Mouse (Mus musculus) heart, postnatal 14 days (tissue): ENCODE results near the gene Hddc3. TPM values are rescaled to one million over a fixed set of nuclear protein-coding genes. Genes with fewer than 3 reads are reported as not detected.

Experiments
- DNase-seq, 2 experiments: peaks; one replicate each; pipeline ENCODE4 v3.0.0; 2021 to 2022
- intact Hi-C: fragments of 180-260 bp; cut with DNase I; formaldehyde crosslinking; loops from one replicate; pipeline ENCODE4 v1.15.1; 2025
- total RNA-seq, 2 experiments: library from RNA; stranded (reverse); gene quantifications; 2 replicates each; pipeline ENCODE4 v1.2.3; 2021

Gene Hddc3
- total RNA-seq, 2 experiments from 2014 or later = 29.7 to 31.3 TPM

- intact Hi-C loops = no loop called here
- DNase-seq = no peak
Measured at GRCm38 (mm10) chr7:80326076-80326475, 16.8 kb upstream of the Hddc3 start.

DNA sequence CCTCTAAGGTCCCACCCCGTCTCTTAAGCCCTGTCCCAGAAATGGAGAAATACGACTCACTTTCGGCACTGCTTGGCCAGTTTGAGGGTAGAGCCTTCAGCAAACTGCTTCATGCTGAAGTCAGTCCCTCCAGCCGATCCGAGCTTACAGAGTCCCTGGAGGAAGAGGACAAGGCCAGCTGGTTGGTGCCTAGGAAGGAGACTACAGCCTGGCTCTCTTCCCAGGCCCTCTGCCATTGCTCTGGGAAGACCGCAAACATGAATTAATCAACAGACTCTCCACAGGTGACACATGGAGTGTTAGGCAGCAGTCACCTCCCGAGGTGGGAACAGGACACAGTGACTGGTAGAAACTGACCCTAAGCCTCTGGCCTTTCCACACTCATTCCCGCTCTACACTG, 12.6 kb upstream of the Hddc3 start:
- DNase-seq = no peak
- intact Hi-C loops = no loop called here

DNA sequence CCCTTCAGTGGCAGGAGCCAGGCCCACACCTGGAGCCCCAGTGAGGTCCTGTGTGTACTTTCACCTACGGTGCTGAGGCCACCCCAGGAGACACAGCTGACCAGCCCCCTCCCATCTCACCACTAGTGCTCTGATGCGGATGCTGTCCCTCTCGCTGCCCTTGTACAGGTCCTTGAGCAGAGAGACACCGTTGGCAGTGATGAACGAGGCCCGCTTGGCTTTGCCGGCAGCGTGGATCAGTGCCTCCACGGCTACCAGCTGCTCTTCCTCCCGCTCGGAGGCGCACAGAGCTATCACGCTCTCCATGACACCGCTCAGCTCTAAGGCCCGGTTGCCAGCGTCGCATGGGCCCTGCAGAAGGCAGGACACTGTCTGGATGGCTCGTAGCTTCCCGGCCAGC, 11.5 kb upstream of the Hddc3 start:
- intact Hi-C loops = no loop called here
- DNase-seq = no peak

GRCm38 (mm10) chr7:80334848-80335247, 8.1 kb upstream of the Hddc3 start:
- intact Hi-C loops = no loop called here
- DNase-seq = no peak

DNA sequence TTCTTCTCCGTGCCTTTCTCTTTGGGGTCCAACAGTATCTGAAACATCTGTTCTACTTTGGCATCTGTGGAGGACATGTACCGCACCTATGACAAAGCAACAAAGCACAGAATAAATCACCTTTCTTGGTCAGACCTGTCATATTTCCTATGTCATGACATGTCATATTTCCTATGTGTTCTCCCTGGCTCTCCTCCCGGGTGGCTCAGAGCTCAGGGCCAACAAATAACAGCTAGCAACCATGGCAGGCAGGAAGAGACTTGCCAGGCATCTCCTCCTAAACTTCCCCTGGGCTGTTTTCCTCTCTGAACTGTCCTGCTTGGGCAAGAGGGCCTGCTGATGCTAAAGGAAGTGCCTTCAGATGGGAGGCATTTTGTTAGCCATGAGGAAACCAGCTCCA, 6.0 kb upstream of the Hddc3 start:
- DNase-seq = no peak
- intact Hi-C loops = no loop called here

DNA sequence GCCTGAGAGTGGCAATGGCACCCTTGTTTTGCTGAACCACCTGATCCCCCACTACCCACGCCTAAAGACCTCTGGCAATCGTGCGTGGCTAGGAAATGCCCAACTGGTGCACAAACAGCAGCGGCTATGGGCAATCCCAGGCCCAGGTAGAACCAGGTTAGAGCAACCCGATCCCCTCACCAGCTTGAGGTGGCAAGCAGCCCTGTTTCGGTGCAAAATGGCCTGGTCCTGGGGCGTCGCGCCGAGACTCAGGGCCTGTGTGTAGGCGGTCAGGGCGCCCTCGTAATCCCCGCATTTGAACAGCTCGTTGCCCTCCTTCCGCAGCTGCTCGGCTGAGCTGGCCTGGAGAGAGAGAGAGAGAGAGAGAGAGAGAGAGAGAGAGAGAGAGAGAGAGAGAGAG, 3.5 kb upstream of the Hddc3 start:
- intact Hi-C loops = no loop called here
- peak; percentile 35 to 38 for DNase-seq

DNA sequence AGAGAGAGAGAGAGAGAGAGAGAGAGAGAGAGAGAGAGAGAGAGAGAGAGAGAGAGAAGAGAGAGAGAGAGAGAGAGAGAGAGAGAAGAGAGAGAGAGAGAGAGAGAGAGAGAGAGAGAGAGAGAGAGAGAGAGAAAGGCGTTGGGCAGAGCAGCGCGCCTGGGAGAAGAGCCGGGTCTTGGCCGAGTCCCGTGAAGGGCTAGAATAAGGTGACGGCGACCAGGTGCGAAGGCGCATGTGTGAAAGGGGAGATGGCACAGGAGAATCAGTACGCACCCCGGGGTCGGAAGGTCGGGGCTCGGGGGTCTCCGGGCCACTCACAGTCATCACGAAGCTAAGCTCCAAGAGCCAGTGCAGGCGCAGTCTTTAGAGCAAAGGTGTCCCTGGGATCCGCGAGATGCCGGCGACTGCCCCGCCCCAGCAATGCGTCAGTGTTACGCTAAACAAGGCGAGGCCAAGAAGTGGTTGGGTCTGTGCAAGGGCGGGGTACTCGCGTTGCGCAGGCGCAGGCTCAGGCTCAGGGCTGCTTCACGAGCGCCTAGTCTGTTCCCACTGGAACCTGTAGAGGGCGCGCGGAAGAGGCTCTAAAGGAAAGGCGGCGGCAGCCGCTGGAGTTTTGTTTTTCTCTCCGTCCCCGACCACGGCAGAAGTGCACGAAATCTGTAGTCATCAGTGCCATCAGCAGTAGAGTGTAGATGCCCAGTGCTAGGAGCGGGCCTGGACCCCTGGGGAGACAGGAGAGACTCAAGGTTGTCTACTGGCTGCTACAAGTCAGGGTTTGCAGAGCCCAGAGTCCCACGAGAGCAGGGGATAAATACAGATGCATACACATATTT, 2.9 kb upstream of the Hddc3 start:
- intact Hi-C loops = loop anchor here (2.0 kb wide), 2 partner anchors 31 to 245 kb away; partner anchors contain the start of gene Man2a2
- peak; percentile 99 for DNase-seq

DNA sequence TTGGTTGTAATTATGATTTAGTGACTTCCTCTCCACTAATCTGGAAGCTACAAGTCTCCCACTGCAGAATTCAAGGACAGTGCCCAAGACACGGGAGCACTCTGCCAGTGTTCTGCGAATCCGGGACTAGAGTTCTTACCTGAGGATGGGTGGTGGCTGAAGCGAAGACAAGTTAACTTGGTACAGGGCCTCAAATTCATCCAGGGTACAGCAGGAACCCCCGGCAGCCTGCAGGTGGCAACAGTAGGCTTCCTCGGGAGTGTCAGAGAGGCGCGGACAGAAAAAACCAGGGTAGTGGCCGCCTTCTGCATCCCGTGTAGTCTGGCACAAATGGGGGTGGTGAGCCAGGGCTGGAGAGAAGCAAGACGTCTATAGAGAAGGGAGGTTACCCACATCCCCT, 2.1 kb upstream of the Hddc3 start, which contains the start of gene Unc45a:
Unc45a (minus strand) TSS at position 213 of the 400 bp plus-strand sequence.
- peak; percentile 70 to 75 for DNase-seq
- intact Hi-C loops = loop anchor here (2.0 kb wide), 2 partner anchors 30 to 244 kb away; partner anchors contain the start of gene Man2a2

- intact Hi-C loops = loop anchor here (2.0 kb wide), 2 partner anchors 29 to 243 kb away; partner anchors contain the start of gene Man2a2
- no peak for DNase-seq
Measured at GRCm38 (mm10) chr7:80341793-80342192, 1.1 kb upstream of the Hddc3 start.

- intact Hi-C loops = no loop called here
- no peak for DNase-seq
Measured at GRCm38 (mm10) chr7:80343270-80344018, 540 bp downstream of the Hddc3 start.

DNA sequence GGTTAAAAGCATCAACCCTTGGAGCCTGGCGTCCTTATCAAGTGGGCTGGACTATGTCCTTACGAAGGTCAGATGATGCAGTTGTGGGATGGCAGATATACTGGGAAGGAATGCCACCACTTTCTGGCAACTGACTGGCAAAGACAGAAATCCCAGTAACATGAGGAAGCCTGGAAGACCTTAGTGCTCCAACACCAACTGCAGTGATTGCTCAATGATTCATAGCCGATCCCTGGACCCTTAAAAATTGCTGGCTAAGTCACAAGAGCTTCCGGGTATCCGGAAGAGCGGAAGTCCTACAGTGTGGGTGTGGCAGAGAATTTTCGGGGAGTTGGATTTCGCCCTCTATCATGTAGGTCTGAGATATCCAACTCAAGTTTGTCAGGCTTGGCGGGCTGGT, 3.3 kb downstream of the Hddc3 start:
- DNase-seq = no peak
- intact Hi-C loops = no loop called here

- intact Hi-C loops = no loop called here
- no peak for DNase-seq
Measured at GRCm38 (mm10) chr7:80346830-80347229, 3.9 kb downstream of the Hddc3 start.

DNA sequence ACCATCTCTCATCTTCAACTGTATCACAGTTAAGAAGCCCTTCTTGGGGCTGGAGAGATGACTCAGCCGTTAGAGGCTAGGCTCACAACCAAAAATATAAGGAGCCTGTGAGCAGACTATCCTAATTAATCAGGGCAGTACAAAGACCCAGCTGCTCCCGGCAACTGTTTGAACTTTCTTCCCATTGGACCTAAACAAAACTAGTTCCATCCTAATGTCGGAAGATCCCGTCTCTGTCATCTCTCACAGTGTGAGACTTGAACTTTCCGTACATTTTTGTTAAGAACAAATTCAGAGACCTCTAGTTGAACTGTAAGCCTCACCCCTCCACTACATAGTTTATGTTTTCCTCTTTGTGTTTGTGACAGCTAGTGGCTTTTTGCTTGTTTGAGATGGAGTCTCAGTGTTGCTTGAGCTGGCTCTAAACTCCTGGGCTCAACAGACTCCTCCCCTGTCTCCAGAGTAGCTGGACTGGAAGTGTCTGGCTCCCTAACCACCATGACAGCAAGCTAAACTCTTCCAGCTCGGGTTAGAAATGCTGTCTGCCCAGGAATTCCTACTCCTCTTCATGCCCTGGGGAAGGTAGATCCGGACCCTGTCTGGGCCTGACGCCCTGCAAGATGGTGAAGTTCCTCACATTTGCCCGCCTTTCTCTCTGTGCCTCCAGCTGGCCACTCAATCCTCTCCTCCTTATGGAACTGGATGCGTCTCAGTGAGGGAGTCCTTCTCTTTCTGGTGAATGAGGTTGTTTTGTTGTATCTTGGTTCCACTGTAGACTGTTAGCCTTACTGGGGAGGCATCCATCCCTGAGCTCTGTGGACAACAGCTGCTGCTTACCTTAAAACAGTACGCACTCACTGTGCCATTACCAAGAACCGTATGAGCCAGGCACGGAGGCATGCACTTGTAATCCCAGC, 5.0 kb downstream of the Hddc3 start:
- intact Hi-C loops = no loop called here
- DNase-seq = no peak

DNA sequence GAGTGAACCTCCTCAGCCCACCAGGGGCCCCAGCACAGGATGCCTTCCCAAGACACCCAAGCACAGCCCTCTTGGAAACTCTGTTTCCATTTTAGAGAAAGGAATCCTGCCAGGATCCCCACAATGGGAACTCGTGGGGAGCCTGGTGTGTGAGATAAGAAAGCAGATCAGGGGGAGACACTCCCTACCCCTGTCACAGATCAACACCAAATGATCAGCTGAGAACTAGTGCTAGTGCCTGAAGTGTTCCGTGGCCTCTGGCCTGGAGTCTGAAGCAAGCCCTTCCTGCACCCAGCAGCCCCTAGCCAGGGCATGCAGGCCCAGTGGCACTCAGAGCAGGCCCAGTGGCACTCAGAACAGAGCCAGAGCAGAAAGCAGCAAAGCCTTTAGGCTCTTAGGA, 7.9 kb downstream of the Hddc3 start:
- no peak for DNase-seq
- intact Hi-C loops = no loop called here

- DNase-seq = no peak
- intact Hi-C loops = no loop called here
Measured at GRCm38 (mm10) chr7:80352920-80353319, 10.0 kb downstream of the Hddc3 start.

- intact Hi-C loops = no loop called here
Measured at GRCm38 (mm10) chr7:80356351-80356750, 13.4 kb downstream of the Hddc3 start.

GRCm38 (mm10) chr7:80357156-80357555, 14.3 kb downstream of the Hddc3 start:
- peak in 1 of 2 experiments; percentile 24 for DNase-seq
- intact Hi-C loops = no loop called here

More at GRCm38 (mm10) chr7:80356351-80356750, 13.4 kb downstream of the Hddc3 start:
- DNase-seq = no peak

DNA sequence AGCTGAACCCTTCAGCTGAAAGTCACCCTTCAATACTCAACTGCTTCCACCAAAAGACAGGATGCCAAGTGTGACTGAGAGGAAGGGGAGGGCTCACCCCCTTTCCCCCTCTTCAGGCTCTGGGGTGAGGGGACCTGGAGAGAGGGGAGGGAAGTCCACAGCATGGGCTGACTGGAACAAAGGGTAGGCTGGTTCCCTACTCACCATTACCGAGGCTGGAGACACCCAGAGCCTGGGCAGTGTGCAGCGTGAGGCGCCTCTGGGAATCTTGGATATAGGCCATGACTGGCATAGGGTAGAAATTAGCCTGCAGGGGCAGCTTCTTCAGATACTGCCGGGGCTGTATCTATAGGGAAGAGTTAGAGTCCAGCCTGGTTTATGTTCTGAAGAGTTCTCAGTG, 15.1 kb downstream of the Hddc3 start:
- intact Hi-C loops = no loop called here
- DNase-seq = no peak

GRCm38 (mm10) chr7:80360435-80360834, 17.5 kb downstream of the Hddc3 start:
- DNase-seq = no peak
- intact Hi-C loops = no loop called here

DNA sequence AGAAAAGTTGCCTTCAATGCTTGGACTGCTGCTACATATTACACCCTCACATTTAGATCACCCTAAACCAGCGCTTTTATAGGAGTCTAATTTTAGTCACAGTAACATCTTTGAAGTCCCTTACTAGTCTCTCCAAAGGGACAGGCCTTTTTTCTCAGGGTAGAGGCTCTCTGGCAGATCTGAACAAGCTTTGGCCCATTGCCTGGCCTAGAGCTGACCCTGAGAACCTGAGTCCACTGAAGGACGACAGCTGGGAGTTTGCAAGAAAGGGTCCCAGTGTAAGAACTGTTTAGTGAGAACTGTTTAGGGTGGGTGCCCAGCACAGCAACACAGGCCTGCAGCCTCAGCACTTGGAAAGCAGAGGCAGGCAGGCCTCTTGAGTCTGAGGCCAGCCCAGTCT, 22.9 kb downstream of the Hddc3 start:
- intact Hi-C loops = no loop called here
- peak; percentile 55 to 66 for DNase-seq
